Mouse (Mus musculus): Measurements from ENCODE around the gene Vopp1.

- TF ChIP-seq CTCF (conservative IDR thresholded peaks at IDR 0.05; ENCODE audit: low read length) = no peak
- no peak for TF ChIP-seq NANOG (IDR thresholded peaks at IDR 0.05; ENCODE audit: borderline replicate concordance, low read length)
- TF ChIP-seq POU5F1 (IDR thresholded peaks at IDR 0.05; ENCODE audit: borderline replicate concordance, low read length) = no peak
These were observed 122.0 kb downstream of the Vopp1 start for GRCm38 (mm10) chr6:57702743-57703499.

Measured in E14TG2a.4 (cell line).